Mouse (Mus musculus) C2C12 (cell line): ENCODE measurements around the gene Ccdc14.

Experiments used
- CEBPB ChIP-seq: IDR thresholded peaks from one replicate; pipeline ENCODE4 v1.6.1; 2011; ENCODE audit warnings: low read depth, mild to moderate bottlenecking, control low read depth, moderate library complexity
- CTCF ChIP-seq: IDR thresholded peaks from one replicate; pipeline ENCODE4 v1.5.1; 2011; ENCODE audit not compliant: control insufficient read depth, insufficient read depth, insufficient read length
- FOSL1 ChIP-seq: IDR thresholded peaks from one replicate; pipeline ENCODE4 v1.8.0; 2011; ENCODE audit warnings: mild to moderate bottlenecking, low read length; ENCODE audit not compliant: poor library complexity, insufficient read depth, severe bottlenecking
- MAX ChIP-seq: IDR thresholded peaks from one replicate; pipeline ENCODE4 v1.6.1; 2011; ENCODE audit warnings: mild to moderate bottlenecking, control low read depth
- MYOD1 ChIP-seq: IDR thresholded peaks from one replicate; pipeline ENCODE4 v1.6.1; 2011; ENCODE audit warnings: low read depth; ENCODE audit not compliant: control insufficient read depth, insufficient read length
- MYOG ChIP-seq: IDR thresholded peaks from one replicate; pipeline ENCODE4 v1.6.1; 2011; ENCODE audit not compliant: control insufficient read depth, insufficient read length; ENCODE audit errors: extremely low read depth
- USF1 ChIP-seq: IDR thresholded peaks from one replicate; pipeline ENCODE4 v1.6.1; 2011; ENCODE audit warnings: low read depth, mild to moderate bottlenecking, control low read depth, moderate library complexity

- TF ChIP-seq CTCF (no peak), USF1 (no peak), MAX (no peak), MYOD1 (no peak), MYOG (no peak), CEBPB (no peak), FOSL1 (no peak)
Measured at GRCm38 (mm10) chr16:34749536-34749935, 59.1 kb downstream of the Ccdc14 start.
